ENCODE assay signal across 13 mouse cellular contexts in the genomic region with DNA sequence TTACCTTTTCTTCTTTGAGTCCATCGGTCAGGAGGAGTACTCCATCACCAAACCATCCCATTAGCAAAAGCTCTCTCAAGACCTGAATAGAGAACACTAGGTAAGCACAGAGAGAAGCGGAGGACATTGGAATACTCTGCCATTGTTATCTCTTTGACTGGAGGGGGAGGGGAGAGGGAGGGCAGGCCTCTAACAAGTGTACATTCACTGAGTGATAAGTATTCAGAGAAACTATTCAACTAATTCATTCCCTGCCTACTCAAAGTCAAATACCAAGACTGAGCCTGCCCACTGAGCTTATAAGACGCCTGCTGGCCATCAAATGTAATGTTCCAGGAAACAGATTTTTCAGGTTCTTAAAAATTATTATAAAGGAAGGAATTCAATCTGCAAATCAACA. TPM values are rescaled to one million over a fixed set of nuclear protein-coding genes. Genes with fewer than 3 reads are reported as not detected.
"Had no signal": no experiment of that assay in that cellular context is flagged by ENCODE, and none has a peak within 500 bp of the region (broad histone marks: within the 10 kb centered on the region; RNA-seq: fewer than 3 reads in every experiment).

No protein-coding gene starts in this region.

- H3K4me3 ChIP-seq: limb, embryonic 15.5 days; liver, embryonic 12.5 days; midbrain, embryonic 13.5 days; neural tube, embryonic 15.5 days had no signal

- DNase-seq: kidney, postnatal 14 days; layer of hippocampus, postnatal 36 days; lung, embryonic 14.5 days; lung, postnatal 14 days; right cerebral cortex, adult 18-20 months; right cerebral cortex, postnatal 25 days had no signal

- H3K27me3 ChIP-seq: limb, embryonic 15.5 days; liver, embryonic 12.5 days; midbrain, embryonic 13.5 days; neural tube, embryonic 15.5 days had no signal

- H3K27ac ChIP-seq: limb, embryonic 15.5 days; liver, embryonic 12.5 days; midbrain, embryonic 13.5 days; neural tube, embryonic 15.5 days had no signal

- H3K9ac ChIP-seq: limb, embryonic 15.5 days; liver, embryonic 12.5 days; lung, embryonic 14.5 days; midbrain, embryonic 13.5 days; neural tube, embryonic 15.5 days had no signal

- H3K4me2 ChIP-seq: limb, embryonic 15.5 days; liver, embryonic 12.5 days; lung, embryonic 14.5 days; midbrain, embryonic 13.5 days; neural tube, embryonic 15.5 days had no signal

- ATAC-seq: liver, embryonic 12.5 days; midbrain, embryonic 13.5 days had no signal

- H3K4me1 ChIP-seq: limb, embryonic 15.5 days; midbrain, embryonic 13.5 days; neural tube, embryonic 15.5 days had no signal

- H3K9me3 ChIP-seq: limb, embryonic 15.5 days; liver, embryonic 12.5 days; midbrain, embryonic 13.5 days; neural tube, embryonic 15.5 days had no signal

RNA-seq across cellular contexts. Expression of gene Cdk15, which starts 36.3 kb away (rescaled TPM):
- polyA plus RNA-seq: large intestine, adult 2 months; liver, embryonic 12.5 days; liver, embryonic 16.5 days; lung, embryonic 14.5 days; small intestine, adult 2 months had no signal
